Mouse (Mus musculus) heart, embryonic 10.5 days (tissue): ENCODE results near the gene Slc35c1. TPM values are rescaled to one million over a fixed set of nuclear protein-coding genes. Genes with fewer than 3 reads are reported as not detected.

Source experiments
- DNase-seq: peaks from one replicate; pipeline ENCODE4 v3.0.0-alpha.2; 2017; ENCODE audit warnings: low spot score
- H3K27ac ChIP-seq: fragments of 300-500 bp; sonication (generic); 2 replicates; pipeline ENCODE4 v1.5.1; 2016; ENCODE audit warnings: mild to moderate bottlenecking
- H3K27me3 ChIP-seq: fragments of 300-500 bp; sonication (generic); 2 replicates; pipeline ENCODE4 v1.6.1; 2016; ENCODE audit warnings: mild to moderate bottlenecking; ENCODE audit not compliant: poor library complexity, insufficient read depth, severe bottlenecking
- H3K36me3 ChIP-seq: fragments of 300-500 bp; sonication (generic); 2 replicates; pipeline ENCODE4 v1.6.1; 2016; ENCODE audit warnings: mild to moderate bottlenecking, moderate library complexity
- H3K4me1 ChIP-seq: fragments of 300-500 bp; sonication (generic); 2 replicates; pipeline ENCODE4 v1.6.1; 2016; ENCODE audit warnings: mild to moderate bottlenecking
- H3K4me3 ChIP-seq: fragments of 300-500 bp; sonication (generic); 2 replicates; pipeline ENCODE4 v1.5.1; 2016; ENCODE audit warnings: mild to moderate bottlenecking, moderate library complexity
- H3K9me3 ChIP-seq: fragments of 300-500 bp; sonication (generic); 2 replicates; pipeline ENCODE4 v1.6.1; 2016; ENCODE audit warnings: mild to moderate bottlenecking, moderate library complexity
- WGBS: fragments of 180-500 bp; shearing (Covaris S2); methylation state at CpG from one replicate; pipeline ENCODE4 v1.1.7; 2016; 5-methylcytosine and 5-hydroxymethylcytosine counted together
- polyA plus RNA-seq: library from polyadenylated mRNA; unstranded; fragments of >200 nt; fragmentation: Nextera tagmentation; extraction: Ambion mirVana; gene quantifications from 2 replicates; pipeline ENCODE4 v1.2.1, GENCODE M21; 2016

Slc35c1 gene
- polyA plus RNA-seq, 1 experiment from 2014 or later, result 14.9 TPM

DNA sequence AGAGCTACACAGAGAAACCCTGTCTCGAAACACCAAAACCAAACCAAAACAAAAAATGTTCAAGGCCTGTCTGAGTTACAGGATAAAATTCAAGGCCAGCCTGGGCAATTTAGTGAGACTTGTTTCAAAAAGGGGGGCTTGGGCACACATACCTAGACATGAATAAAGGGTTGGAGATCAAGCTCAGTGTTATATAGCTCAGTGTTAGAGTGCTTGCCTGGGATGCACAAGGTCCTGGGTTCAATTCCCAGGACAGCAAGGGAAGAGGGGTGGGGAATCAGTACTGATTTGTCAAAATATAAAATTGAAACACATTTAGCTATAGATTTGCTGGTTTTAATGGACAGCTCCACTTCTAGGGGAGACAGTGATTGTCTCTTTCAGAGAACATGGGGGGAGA, 877 bp upstream of the Slc35c1 start:
- H3K36me3 ChIP-seq, result no peaks in the 10 kb centered on the region
- peaks cover 35% of the 10 kb centered on the region for H3K4me1 ChIP-seq
- peaks cover 29% of the 10 kb centered on the region for H3K27me3 ChIP-seq
- 70% methylated on average over 1 of the region's 1 CpGs for WGBS
- no peaks in the 10 kb centered on the region for H3K9me3 ChIP-seq
- H3K4me3 ChIP-seq, result no peak overlapping the region
- H3K27ac ChIP-seq, result no peak overlapping the region
- DNase-seq, result no peak

DNA sequence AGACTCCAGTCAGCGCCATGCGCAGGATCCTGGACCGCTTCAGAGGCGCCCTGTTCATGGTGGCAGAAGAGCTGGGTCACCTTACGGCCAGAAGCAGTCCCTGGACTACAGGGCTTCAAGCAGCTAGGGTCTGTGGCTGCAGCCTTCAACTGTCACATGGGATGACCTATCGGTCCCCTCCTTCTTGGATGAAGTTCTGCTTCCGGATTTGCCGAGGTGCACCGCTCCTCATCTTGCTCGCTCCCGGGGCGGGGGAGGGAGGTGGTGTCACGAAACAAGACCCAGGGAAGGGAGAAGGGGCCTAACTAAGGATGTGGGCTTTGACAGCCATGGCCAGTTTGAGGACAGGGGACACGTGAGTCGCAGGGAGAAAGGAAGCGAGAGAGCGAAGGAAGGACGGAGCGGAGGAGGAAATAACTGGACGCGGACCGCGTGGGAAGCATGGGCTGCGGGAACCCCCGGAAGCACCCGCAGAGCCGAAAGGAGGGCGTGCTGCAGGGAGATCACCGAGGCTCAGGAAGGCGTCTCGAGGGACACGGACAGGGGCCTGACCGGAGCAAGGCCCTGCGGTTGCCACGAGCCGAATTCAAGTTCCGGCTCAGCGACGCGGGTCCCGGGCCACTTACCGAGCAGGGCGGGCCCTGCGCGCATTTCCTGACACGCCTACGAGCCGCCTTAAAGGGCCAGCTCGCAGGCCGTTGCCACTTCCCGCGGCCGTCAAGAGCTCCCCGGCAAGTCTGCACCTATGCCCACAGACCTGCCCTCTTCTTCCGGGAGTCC, 1.0 kb downstream of the Slc35c1 start:
- Histone ChIP-seq H3K27me3 (peaks cover 29% of the 10 kb centered on the region), H3K36me3 (peaks cover 9% of the 10 kb centered on the region), H3K9me3 (no peaks in the 10 kb centered on the region), H3K4me1 (peaks cover 41% of the 10 kb centered on the region), H3K4me3 (peak overlapping the region; percentile 95), H3K27ac (peak overlapping the region; percentile 91)
- WGBS, result under 1% methylated on average over 51 of the region's 55 CpGs
- peak; percentile 93 for DNase-seq

DNA sequence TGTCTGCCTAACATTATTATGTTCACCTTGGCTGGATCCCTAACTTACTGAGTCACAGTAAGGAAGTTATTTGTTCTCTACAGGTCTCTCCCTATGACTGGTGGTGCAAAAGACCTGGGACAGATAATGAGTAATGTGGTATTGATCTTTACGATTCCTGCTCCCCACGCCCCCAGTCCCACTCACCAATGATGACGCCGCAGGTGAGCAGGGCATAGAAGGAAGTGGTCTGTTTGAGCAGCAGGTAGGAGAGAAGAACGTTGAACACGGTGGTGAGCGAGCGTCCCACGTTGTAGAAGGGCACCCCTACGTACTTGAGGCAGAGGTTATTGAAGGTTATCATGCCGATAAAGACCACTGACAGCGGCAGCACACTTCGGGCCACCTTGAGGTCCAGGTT, 1.9 kb downstream of the Slc35c1 start:
- peaks cover 41% of the 10 kb centered on the region for H3K4me1 ChIP-seq
- no peaks in the 10 kb centered on the region for H3K9me3 ChIP-seq
- peaks cover 29% of the 10 kb centered on the region for H3K27me3 ChIP-seq
- no peak for DNase-seq
- H3K36me3 ChIP-seq, result peaks cover 18% of the 10 kb centered on the region
- peak overlapping the region; percentile 95 for H3K4me3 ChIP-seq
- WGBS, result 57% methylated on average over 13 of the region's 13 CpGs
- peak overlapping the region; percentile 91 for H3K27ac ChIP-seq

DNA sequence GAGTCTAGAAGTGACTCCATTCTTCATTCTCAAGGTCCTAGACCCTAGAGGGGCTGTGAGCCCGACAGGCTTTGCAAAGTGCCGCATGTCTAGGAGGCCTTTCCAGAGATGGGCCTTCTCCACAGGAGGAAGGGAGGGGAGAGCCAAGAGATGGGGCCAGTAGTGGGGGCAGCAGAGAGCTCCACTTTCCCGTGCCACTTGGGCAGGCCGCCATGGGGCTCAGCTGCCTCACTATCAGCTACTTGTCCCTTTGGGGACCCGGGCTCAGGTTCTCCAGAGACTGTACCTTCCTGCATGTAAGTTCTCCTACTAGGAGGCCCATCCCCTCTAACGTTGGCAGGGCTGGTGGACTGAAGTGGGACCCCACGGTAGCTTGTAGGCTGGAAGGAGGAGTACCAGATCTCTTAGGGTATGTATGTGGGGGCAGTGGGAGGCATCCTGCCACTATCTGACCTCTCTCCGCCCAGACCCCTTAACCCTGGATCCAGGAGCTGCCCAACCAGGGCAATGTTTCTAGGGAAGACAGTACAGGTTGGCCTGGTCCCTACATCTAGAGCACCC, 3.3 kb downstream of the Slc35c1 start:
- Histone ChIP-seq H3K4me3 (no peak overlapping the region; the same call in 1 of the 2 replicates), H3K27ac (peak overlapping the region; percentile 47), H3K9me3 (no peaks in the 10 kb centered on the region), H3K4me1 (peaks cover 41% of the 10 kb centered on the region), H3K27me3 (peaks cover 22% of the 10 kb centered on the region), H3K36me3 (peaks cover 24% of the 10 kb centered on the region)
- DNase-seq, result no peak
- 74% methylated on average over 8 of the region's 8 CpGs for WGBS

DNA sequence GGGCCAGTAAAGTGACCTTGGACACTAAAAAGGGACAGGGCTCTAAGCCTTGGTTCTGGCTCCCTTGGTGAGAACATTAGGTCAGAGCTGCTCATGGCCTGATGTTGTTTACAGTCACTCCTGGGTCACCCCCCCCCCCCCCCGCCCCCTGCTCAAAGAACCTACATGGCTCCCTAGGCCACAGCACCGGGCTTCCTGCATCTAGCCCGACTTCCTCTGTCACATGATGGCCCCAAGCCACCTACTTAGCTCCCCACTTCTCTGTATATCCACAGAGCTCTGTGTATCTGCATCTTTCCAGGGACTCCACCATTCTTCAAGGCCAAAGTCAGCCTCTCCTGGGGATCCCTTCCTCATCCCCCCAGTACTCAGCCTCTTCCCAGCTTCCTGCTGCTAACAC, 4.6 kb downstream of the Slc35c1 start:
- no peak overlapping the region for H3K4me3 ChIP-seq
- peaks cover 41% of the 10 kb centered on the region for H3K4me1 ChIP-seq
- WGBS, result 41% methylated on average over 3 of the region's 3 CpGs
- no peak for DNase-seq
- H3K27ac ChIP-seq, result no peak overlapping the region
- H3K27me3 ChIP-seq, result peaks cover 8% of the 10 kb centered on the region
- no peaks in the 10 kb centered on the region for H3K9me3 ChIP-seq
- H3K36me3 ChIP-seq, result peaks cover 24% of the 10 kb centered on the region

DNA sequence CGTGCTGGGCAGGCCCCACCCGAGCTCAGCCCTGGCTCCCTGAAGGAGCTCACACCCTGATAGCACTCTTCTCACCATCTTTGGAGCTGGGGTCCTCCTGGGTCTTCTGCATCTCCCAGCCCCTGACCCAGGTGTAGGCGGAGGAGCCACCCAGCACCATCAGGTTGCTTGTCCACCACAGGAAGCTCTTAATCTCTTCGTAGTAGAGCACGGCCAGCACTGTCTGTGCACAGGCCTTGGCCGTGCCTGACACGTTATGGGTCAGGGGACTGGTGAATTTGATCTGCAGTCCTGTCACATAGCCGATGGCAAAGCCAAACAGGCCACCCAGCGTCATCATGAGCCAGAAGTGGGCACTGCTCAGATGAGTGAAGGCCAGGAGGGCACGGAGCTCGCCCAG, 6.2 kb downstream of the Slc35c1 start:
- Histone ChIP-seq H3K4me3 (no peak overlapping the region), H3K27ac (no peak overlapping the region), H3K4me1 (peaks cover 35% of the 10 kb centered on the region), H3K27me3 (no peaks in the 10 kb centered on the region), H3K9me3 (no peaks in the 10 kb centered on the region), H3K36me3 (peaks cover 24% of the 10 kb centered on the region)
- WGBS, result 86% methylated on average over 11 of the region's 11 CpGs
- no peak for DNase-seq

DNA sequence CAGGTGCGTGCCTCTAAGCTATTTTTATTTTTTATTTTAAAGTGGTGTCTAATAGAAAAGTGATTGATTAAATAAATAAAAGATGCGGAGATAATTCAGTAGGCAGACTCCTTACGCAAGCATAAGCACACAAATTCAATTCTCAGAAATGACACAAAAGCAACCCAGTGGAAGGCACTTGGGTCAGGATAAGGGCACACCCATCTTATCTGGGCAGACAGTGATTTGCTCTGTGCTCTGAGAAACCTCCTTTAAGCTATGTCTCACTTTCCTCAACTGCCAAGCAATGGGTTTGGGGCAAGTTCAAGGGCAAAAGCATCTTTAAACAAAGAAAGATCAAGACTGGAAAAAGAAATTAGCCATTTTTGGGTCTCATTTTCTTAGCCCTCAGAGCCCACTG, 9.2 kb downstream of the Slc35c1 start:
- H3K36me3 ChIP-seq, result peaks cover 24% of the 10 kb centered on the region
- WGBS, result 84% methylated on average over 3 of the region's 3 CpGs
- no peaks in the 10 kb centered on the region for H3K27me3 ChIP-seq
- H3K9me3 ChIP-seq, result no peaks in the 10 kb centered on the region
- no peak overlapping the region for H3K4me3 ChIP-seq
- H3K4me1 ChIP-seq, result peaks cover 6% of the 10 kb centered on the region
- no peak overlapping the region for H3K27ac ChIP-seq
- DNase-seq, result no peak

DNA sequence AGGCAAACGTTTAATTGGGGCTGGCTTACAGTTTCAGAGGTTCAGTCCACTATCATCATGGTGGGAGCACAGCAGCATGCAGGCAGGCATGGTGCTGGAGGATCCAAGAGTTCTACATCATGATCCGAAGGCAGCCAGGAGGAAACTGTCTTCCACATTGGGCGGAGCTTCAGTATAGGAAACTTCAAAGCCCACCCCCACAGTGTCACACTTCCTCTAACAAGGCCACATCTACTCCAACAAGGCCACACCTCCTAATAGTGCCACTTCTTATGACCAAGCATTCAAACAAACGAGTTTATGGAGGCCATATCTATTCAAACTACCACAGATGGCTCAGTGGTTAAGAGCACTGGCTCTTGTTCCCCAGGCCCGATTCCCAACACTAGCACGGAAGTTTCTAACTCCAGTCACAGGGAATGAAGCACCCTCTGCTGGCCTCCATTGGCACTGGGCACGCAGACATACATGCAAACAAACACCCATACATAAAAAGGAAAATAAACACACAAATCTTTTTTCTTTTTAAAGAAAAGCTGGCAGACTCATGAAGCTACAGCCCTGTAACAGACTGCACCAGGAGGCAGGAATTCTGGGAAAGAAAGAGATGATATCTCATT, 13.1 kb downstream of the Slc35c1 start:
- DNase-seq, result no peak
- Histone ChIP-seq H3K4me1 (peaks cover 12% of the 10 kb centered on the region), H3K4me3 (no peak overlapping the region), H3K27me3 (no peaks in the 10 kb centered on the region), H3K36me3 (no peaks in the 10 kb centered on the region), H3K27ac (no peak overlapping the region), H3K9me3 (no peaks in the 10 kb centered on the region)
- WGBS, result 70% methylated on average over 7 of the region's 7 CpGs

DNA sequence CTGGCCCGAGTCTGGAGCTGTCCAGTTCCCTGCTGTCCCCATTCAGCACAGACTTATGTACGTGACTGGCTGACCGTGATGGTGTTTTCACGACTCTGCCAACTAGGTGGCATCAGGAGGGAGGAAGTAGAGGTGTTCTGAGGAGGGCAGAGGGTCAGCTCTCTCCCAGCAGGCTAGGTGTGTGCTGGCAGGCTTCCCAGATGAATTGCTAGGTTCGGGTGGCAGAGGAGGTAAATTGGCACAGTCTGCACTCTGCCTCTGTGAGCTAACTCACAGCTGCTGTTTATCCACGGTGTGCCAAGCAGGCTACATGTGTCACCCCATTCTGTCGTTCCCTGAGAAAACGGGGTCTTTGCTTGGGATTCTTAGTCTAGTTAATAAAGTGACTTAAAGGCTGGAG, 13.7 kb downstream of the Slc35c1 start:
- H3K27ac ChIP-seq, result no peak overlapping the region
- no peak overlapping the region for H3K4me3 ChIP-seq
- peaks cover 17% of the 10 kb centered on the region for H3K4me1 ChIP-seq
- 82% methylated on average over 8 of the region's 8 CpGs for WGBS
- no peaks in the 10 kb centered on the region for H3K27me3 ChIP-seq
- no peak for DNase-seq
- no peaks in the 10 kb centered on the region for H3K36me3 ChIP-seq
- no peaks in the 10 kb centered on the region for H3K9me3 ChIP-seq

DNA sequence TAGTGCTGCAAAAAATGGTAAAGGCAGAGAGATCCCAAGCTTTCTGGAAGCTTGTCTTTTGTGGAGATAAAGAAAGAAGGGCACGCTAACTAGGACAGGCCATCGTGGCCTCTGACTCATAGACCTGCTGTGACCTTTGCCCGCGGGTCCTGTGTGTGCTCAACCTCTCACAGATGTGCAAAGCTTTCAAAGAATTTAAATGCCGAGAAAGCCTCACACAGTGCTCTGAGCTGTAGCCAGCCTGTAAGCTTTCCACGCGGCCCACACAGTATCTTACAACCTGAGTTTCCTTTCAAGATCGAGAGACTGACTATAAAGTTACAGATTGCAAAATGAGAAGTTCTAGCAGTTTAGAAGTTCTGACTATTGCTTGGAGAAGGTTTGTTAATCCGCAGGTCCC, 14.4 kb downstream of the Slc35c1 start:
- WGBS, result 55% methylated on average over 9 of the region's 9 CpGs
- Histone ChIP-seq H3K9me3 (no peaks in the 10 kb centered on the region), H3K36me3 (no peaks in the 10 kb centered on the region), H3K27ac (no peak overlapping the region), H3K27me3 (no peaks in the 10 kb centered on the region), H3K4me3 (no peak overlapping the region), H3K4me1 (peaks cover 17% of the 10 kb centered on the region)
- no peak for DNase-seq

DNA sequence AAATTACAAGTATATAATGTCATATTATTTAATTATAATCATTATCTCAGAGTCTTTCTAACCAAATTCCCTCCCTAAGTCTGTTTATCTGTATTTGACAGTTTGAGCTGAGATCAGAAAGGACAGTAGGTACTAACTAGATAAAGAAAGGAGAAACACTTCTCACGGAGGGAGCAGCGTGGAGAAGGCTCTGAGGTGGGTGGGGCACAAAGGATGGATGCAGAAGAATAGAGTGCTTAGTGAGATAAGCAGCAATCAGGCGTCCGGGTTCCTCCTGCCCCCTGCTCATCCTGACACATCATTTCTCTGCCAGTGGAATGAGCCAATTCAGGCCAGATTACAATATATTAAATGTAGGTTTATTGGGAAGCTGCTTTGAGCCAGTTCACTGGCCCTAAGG, 16.0 kb downstream of the Slc35c1 start:
- Histone ChIP-seq H3K27me3 (0 out of 2 replicates have a peak, but pooled peaks cover under 1% of the 10 kb centered on the region), H3K36me3 (no peaks in the 10 kb centered on the region), H3K27ac (no peak overlapping the region), H3K9me3 (no peaks in the 10 kb centered on the region), H3K4me1 (peaks cover 17% of the 10 kb centered on the region), H3K4me3 (no peak overlapping the region)
- WGBS, result 23% methylated on average over 4 of the region's 4 CpGs
- DNase-seq, result peak; percentile 83

DNA sequence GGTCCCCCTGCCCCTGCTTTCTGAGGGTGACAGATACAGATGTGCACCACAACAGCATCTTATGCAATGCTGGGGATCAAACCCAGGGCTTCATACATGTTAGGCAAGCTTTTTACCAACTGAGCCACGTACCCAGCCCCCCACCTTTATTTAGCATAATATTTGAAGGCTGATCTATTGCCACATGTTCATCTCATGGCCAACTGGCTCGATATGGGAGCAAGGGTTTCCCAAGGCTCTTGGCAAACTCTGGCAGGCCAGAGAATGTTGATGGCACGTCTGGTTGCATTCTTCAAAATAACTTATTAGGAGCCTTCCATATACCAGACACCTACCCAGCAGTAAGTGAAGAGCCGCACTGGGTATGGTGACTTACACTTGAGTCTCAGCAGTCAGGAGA, 17.0 kb downstream of the Slc35c1 start:
- no peaks in the 10 kb centered on the region for H3K9me3 ChIP-seq
- no peak overlapping the region for H3K4me3 ChIP-seq
- H3K4me1 ChIP-seq, result peaks cover 17% of the 10 kb centered on the region
- 81% methylated on average over 4 of the region's 4 CpGs for WGBS
- DNase-seq, result no peak
- no peaks in the 10 kb centered on the region for H3K36me3 ChIP-seq
- H3K27ac ChIP-seq, result no peak overlapping the region
- 0 out of 2 replicates have a peak, but pooled peaks cover 4% of the 10 kb centered on the region for H3K27me3 ChIP-seq

DNA sequence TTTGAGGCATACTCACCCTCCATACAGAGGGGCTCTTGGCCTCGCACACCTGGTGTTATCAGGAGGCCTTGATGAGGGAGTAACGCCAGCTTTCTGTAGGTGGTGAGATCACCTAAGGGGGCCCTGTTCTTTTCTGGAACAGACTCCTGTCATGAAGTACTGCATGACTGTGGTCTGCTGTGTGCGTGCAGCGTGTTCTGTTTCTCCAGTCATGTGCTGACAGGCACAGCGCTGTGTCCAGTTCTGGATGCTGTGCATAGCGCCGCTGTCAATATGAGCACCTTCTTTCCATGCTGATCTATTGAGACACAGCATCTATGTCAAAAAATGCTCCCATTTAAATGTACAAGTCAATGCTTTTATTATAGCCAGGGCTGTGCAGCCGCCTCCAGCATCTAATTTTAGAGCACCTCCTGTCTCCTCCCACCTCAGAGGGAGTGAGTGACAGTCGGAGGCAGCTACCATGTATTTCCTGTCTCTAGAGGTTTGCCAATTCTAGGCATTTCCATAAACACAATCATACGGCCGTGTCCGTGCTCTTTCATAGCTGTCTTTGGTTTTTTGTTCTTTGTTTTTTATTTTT, 17.8 kb downstream of the Slc35c1 start:
- H3K4me1 ChIP-seq, result peaks cover 17% of the 10 kb centered on the region
- H3K9me3 ChIP-seq, result no peaks in the 10 kb centered on the region
- H3K36me3 ChIP-seq, result no peaks in the 10 kb centered on the region
- H3K27ac ChIP-seq, result peak overlapping the region; percentile 38; the same call in 1 of the 2 replicates
- 65% methylated on average over 12 of the region's 12 CpGs for WGBS
- no peak for DNase-seq
- 0 out of 2 replicates have a peak, but pooled peaks cover 4% of the 10 kb centered on the region for H3K27me3 ChIP-seq
- H3K4me3 ChIP-seq, result no peak overlapping the region
